Mouse (Mus musculus) lung, postnatal 0 days (tissue): ENCODE measurements around the gene Tbc1d10a. TPM values are rescaled to one million over a fixed set of nuclear protein-coding genes. Genes with fewer than 3 reads are reported as not detected.

Experiments used
- ATAC-seq: fragments of 200-750 bp; cut with Nextera tagmentation; 2 replicates; pipeline ENCODE4 v1.8.0; 2017; ENCODE audit warnings: moderate library complexity
- DNase-seq: peaks from one replicate; pipeline ENCODE4 v3.0.0-alpha.2; 2016; ENCODE audit warnings: low spot score
- H3K27ac ChIP-seq: fragments of 300-500 bp; sonication (generic); 2 replicates; pipeline ENCODE4 v1.5.1; 2014; ENCODE audit warnings: antibody characterized with exemption, mild to moderate bottlenecking, low read length, mixed read lengths
- H3K27me3 ChIP-seq: fragments of 300-500 bp; sonication (generic); replicated peaks from 2 replicates; pipeline ENCODE4 v1.6.1; 2014; ENCODE audit warnings: low read length, mixed read lengths; ENCODE audit not compliant: insufficient read depth
- H3K36me3 ChIP-seq: fragments of 300-500 bp; sonication (generic); 2 replicates; pipeline ENCODE4 v1.6.1; 2014; ENCODE audit warnings: low read length, mixed read lengths; ENCODE audit not compliant: insufficient read depth
- H3K4me1 ChIP-seq: fragments of 300-500 bp; sonication (generic); 2 replicates; pipeline ENCODE4 v1.6.1; 2014; ENCODE audit warnings: antibody characterized with exemption, low read depth, low read length, mixed read lengths; ENCODE audit not compliant: insufficient read depth
- H3K4me2 ChIP-seq: fragments of 300-500 bp; sonication (generic); replicated peaks from 2 replicates; pipeline ENCODE4 v1.6.1; 2014; ENCODE audit warnings: low read depth, mild to moderate bottlenecking, low read length, moderate library complexity, mixed read lengths
- H3K4me3 ChIP-seq: fragments of 300-500 bp; sonication (generic); 2 replicates; pipeline ENCODE4 v1.5.1; 2014; ENCODE audit warnings: low read depth, low read length
- H3K9ac ChIP-seq: fragments of 300-500 bp; sonication (generic); replicated peaks from 2 replicates; pipeline ENCODE4 v1.6.1; 2014; ENCODE audit warnings: low read depth, mild to moderate bottlenecking
- H3K9me3 ChIP-seq: fragments of 300-500 bp; sonication (generic); 2 replicates; pipeline ENCODE4 v1.6.1; 2016; ENCODE audit warnings: low read length, mixed read lengths
- CTCF ChIP-seq: IDR thresholded peaks from 2 replicates; pipeline ENCODE4 v1.5.1; 2016; ENCODE audit warnings: antibody characterized with exemption, mild to moderate bottlenecking
- EP300 ChIP-seq: IDR thresholded peaks from 2 replicates; pipeline ENCODE4 v1.6.1; 2016; ENCODE audit warnings: antibody characterized with exemption, mild to moderate bottlenecking, control low read depth
- WGBS: fragments of 180-500 bp; shearing (Covaris S2); extraction: QIAGEN DNeasy Blood & Tissue Kit; methylation state at CpG from one replicate; pipeline ENCODE4 v1.1.7; 2014; 5-methylcytosine and 5-hydroxymethylcytosine counted together
- polyA plus RNA-seq: library from polyadenylated mRNA; unstranded; fragments of >200 nt; fragmentation: Nextera tagmentation; extraction: Ambion mirVana; gene quantifications from 2 replicates; pipeline ENCODE4 v1.2.1, GENCODE M21; 2015

Gene Tbc1d10a
- polyA plus RNA-seq, 1 experiment from 2014 or later = 41.7 TPM

DNA sequence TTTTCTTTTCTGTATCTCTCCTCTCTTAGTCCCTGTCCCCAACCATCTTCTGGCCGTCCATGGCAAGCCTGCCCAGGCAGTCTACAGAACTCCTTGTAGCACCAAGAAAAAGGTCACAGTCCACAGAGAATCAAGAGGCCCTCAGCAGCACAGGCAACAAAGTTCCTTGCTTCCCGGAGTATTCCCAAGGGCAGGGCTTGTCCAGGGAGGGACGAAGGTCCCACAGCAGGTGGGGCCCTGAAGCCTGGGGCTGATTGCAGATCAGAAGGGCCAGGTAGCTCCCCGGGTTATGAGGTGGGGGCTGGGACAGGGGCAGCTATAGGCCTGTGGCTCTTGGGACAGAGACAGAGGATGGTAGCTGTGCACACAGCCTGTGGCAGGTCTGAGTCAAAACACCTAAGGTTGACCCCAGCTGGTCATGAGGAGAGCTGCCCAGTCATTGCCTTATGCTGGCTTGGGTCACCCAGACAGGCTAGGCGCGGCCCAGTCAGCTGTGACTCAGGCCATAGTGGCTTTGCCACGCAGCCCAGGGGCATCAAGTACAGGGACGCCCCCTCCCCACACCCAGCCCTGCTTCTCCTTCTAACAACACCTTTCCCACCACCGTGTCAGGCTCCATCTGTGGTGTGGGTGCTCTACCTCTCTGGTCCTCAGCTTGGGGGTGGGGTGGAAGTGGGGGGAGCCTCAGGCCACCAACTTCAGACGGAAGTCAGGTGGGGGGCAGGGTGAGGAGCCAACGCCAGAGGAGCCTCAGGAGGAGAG is 70.4 kb downstream of the Tbc1d10a start, which contains the start of gene Lif:
Lif (plus strand) TSS at position 712 of the 762 bp plus-strand sequence.
- Histone ChIP-seq H3K4me3 (no peak within 1 kb of the TSS), H3K36me3 (no peaks in the 10 kb centered on the region)
- no peak for ATAC-seq

GRCm38 (mm10) chr11:4257756-4258155 is 71.2 kb downstream of the Tbc1d10a start:
- Histone ChIP-seq H3K4me3 (no peak overlapping the region), H3K9ac (no peak overlapping the region), H3K4me1 (peaks cover 19% of the 10 kb centered on the region), H3K27me3 (no peaks in the 10 kb centered on the region), H3K27ac (no peak overlapping the region), H3K36me3 (no peaks in the 10 kb centered on the region), H3K9me3 (no peaks in the 10 kb centered on the region), H3K4me2 (no peak overlapping the region)
- WGBS = 47% methylated on average over 5 of the region's 5 CpGs
- ATAC-seq = no peak
- TF ChIP-seq CTCF = no peak
- TF ChIP-seq EP300 = no peak
- no peak for DNase-seq

More for the DNA sequence above, 70.4 kb downstream of the Tbc1d10a start, which contains the start of gene Lif:
- H3K9ac ChIP-seq = no peak within 1 kb of the TSS
- WGBS = 55% methylated on average over 11 of the region's 11 CpGs
- TF ChIP-seq EP300 = no peak
- TF ChIP-seq CTCF = no peak
- no peak within 1 kb of the TSS for H3K27ac ChIP-seq
- no peaks in the 10 kb centered on the region for H3K9me3 ChIP-seq
- H3K4me2 ChIP-seq = no peak within 1 kb of the TSS
- no peaks in the 10 kb centered on the region for H3K27me3 ChIP-seq
- H3K4me1 ChIP-seq = peaks cover 13% of the 10 kb centered on the region
- DNase-seq = no peak

GRCm38 (mm10) chr11:4258657-4259082 is 72.1 kb downstream of the Tbc1d10a start:
- H3K4me3 ChIP-seq = no peak overlapping the region
- under 1% methylated on average over 7 of the region's 7 CpGs for WGBS

GRCm38 (mm10) chr11:4260463-4261187 is 74.0 kb downstream of the Tbc1d10a start:
- Histone ChIP-seq H3K9ac (no peak overlapping the region), H3K27ac (peak overlapping the region; percentile 26; the same call in 1 of the 2 replicates), H3K9me3 (no peaks in the 10 kb centered on the region), H3K4me2 (peak overlapping the region; percentile 40), H3K4me3 (no peak overlapping the region), H3K4me1 (peaks cover 22% of the 10 kb centered on the region), H3K27me3 (peaks cover 7% of the 10 kb centered on the region; the same call in 1 of the 2 replicates), H3K36me3 (no peaks in the 10 kb centered on the region)
- WGBS = 12% methylated on average over 14 of the region's 14 CpGs
- DNase-seq = peak; percentile 75
- TF ChIP-seq CTCF (no peak), EP300 (peak; percentile 71; the same call in 1 of the 2 replicates)
- ATAC-seq = peak; percentile 38

More at GRCm38 (mm10) chr11:4258657-4259082, 72.1 kb downstream of the Tbc1d10a start:
- ATAC-seq = peak; percentile 42
- Histone ChIP-seq H3K36me3 (no peaks in the 10 kb centered on the region), H3K4me2 (peak overlapping the region; percentile 37; the same call in 1 of the 2 replicates), H3K27ac (no peak overlapping the region), H3K27me3 (no peaks in the 10 kb centered on the region), H3K9ac (no peak overlapping the region), H3K9me3 (no peaks in the 10 kb centered on the region), H3K4me1 (peaks cover 19% of the 10 kb centered on the region)
- TF ChIP-seq EP300 (no peak), CTCF (peak; percentile 97)
- DNase-seq = peak; percentile 82

DNA sequence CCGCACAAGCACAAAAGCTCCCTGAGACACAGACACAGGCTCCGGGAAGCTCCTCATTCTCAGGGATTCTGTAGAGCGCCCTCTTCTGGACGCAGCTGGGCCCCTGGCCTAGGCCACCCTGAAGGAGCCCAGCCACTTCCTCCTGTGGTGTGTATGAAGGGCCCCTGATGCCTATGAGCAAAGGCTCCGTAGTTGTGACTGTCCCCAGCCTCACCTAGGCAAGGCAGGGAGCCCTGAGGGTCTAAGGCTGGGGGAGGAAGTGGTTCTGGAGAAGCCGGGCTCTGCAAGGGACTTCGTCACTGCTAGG is 74.6 kb downstream of the Tbc1d10a start:
- Histone ChIP-seq H3K36me3 (no peaks in the 10 kb centered on the region), H3K9me3 (no peaks in the 10 kb centered on the region), H3K4me2 (no peak overlapping the region), H3K27me3 (peaks cover 7% of the 10 kb centered on the region; the same call in 1 of the 2 replicates), H3K4me1 (peaks cover 22% of the 10 kb centered on the region), H3K4me3 (no peak overlapping the region), H3K27ac (no peak overlapping the region), H3K9ac (no peak overlapping the region)
- WGBS = 42% methylated on average over 7 of the region's 7 CpGs
- no peak for TF ChIP-seq EP300
- TF ChIP-seq CTCF = peak; percentile 76
- ATAC-seq (peak; percentile 47), DNase-seq (peak; percentile 65)

- no peaks in the 10 kb centered on the region for H3K36me3 ChIP-seq
- H3K4me3 ChIP-seq = no peak overlapping the region
- peak; percentile 23 for ATAC-seq
- WGBS = 11% methylated on average over 5 of the region's 5 CpGs
- peak; percentile 58 for TF ChIP-seq CTCF
- no peak; the same call in 1 of the 2 replicates for TF ChIP-seq EP300
- H3K4me1 ChIP-seq = peaks cover 24% of the 10 kb centered on the region
- peaks cover 9% of the 10 kb centered on the region; the same call in 1 of the 2 replicates for H3K27me3 ChIP-seq
- H3K9me3 ChIP-seq = no peaks in the 10 kb centered on the region
- H3K9ac ChIP-seq = no peak overlapping the region
- no peak overlapping the region for H3K27ac ChIP-seq
- H3K4me2 ChIP-seq = no peak overlapping the region
- DNase-seq = peak; percentile 69
Measured at GRCm38 (mm10) chr11:4261969-4262368, 75.4 kb downstream of the Tbc1d10a start.
